Mouse (Mus musculus): ENCODE data around the gene Rarb.

GRCm38 (mm10) chr14:16765891-16766290 lies 53.1 kb downstream of the Rarb start:
- no peak for TF ChIP-seq GATA1 (IDR thresholded peaks at IDR 0.05; ENCODE audit: borderline replicate concordance, low read length)
- TF ChIP-seq FLI1 (IDR thresholded peaks at IDR 0.05; ENCODE audit: low read length): no peak
